Mouse (Mus musculus) skeletal muscle tissue, adult 2 months (tissue): ENCODE data around the gene Bpifa3.
"Not testable (repeated sequence)": the region's sequence is repeated elsewhere in the genome, so short reads cannot be mapped to it uniquely, and the experiment has no call there.

Experiments
- DNase-seq: peaks from one replicate; pipeline ENCODE4 v3.0.0-alpha.2; 2012; ENCODE audit warnings: low read depth, low spot score

Bpifa3 gene

DNA sequence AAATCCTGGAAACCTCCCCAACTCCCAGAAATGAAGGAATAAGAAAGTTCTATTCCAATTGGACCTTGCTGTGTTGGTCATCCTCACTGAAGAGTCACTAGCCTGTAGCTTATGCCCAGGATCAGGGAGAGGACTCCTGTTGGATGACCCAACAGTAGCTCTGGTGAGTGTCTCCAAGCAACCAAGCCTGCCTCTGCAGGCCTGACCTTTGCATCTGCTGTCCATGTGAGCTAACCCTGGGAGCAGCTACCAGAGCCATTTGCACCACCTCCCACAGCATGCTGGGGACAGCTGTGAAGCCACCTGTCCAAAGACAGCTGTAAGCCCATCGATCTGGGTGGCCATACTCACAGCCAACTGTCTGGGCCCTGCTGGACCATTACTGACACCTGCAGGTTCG is at the start of gene Bpifa3:
TSS of gene Bpifa3 (plus strand) at position 217 of the 400 bp plus-strand sequence.
- DNase-seq: no peak

DNA sequence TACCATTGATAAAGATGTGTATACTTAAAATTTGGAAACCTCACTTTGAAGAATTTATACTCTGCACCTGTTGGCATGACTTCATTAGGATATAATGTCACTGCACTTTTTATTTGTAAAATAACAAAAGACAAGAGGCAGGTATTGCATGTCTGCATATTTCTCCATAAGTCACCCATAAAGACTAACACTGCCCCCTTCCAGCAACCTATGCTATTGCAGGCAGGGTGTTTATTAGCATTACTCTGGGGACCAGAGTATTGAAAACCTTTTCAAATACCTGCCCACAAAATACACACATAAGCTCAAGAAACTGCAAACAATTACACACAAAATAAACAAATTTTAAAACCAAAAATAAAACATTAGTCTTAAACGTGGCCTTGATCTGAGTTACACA is 32.4 kb upstream of the Bpifa3 start:
- no peak for DNase-seq

DNA sequence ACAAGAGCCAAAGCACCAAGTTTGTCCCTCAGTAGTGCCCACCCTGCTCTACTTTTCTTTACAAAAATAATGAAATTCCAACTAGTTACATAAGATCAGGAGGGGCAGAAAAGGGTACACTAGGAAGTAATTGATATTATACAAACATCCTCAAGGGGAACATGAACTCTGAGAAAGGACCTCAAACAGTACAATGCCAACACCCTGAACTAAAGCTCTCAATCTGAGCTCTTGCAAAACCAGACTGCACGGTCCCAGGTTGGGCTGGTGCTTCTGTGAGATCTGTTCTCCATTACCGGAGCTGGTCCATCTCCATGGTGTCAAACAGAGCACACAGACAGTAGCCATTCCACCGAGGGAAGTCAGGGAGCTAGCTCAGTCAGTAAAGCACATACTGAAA is 12.8 kb upstream of the Bpifa3 start:
- DNase-seq: no peak

DNA sequence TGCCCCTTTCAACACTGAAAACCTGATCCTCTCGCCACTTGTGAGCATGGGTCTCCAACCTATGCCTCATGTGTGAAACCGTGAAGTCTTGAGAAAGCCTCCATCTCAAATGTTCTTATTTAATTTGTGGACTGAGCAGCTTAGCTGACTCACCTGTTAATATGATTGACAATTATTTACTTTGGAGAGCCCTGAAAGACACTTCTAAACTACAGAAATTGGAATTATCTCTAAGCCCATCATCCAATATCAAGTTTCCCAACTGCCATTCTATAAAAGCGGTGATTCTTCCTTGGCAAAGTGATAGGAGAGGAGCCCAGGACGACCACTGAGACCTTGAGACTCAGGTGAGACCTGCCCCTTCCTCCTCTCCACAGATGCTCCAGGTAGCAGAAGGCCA is 12.4 kb downstream of the Bpifa3 start, which contains the start of gene Bpifa1:
TSS of gene Bpifa1 (plus strand) at position 301 of the 400 bp plus-strand sequence.
- no peak for DNase-seq

GRCm38 (mm10) chr2:154143735-154144134 is 13.6 kb downstream of the Bpifa3 start:
- DNase-seq: no peak

- DNase-seq: no peak
Observed at GRCm38 (mm10) chr2:154147496-154147895, 17.4 kb downstream of the Bpifa3 start.

GRCm38 (mm10) chr2:154158433-154158832 is 28.3 kb downstream of the Bpifa3 start:
- DNase-seq: no peak

DNA sequence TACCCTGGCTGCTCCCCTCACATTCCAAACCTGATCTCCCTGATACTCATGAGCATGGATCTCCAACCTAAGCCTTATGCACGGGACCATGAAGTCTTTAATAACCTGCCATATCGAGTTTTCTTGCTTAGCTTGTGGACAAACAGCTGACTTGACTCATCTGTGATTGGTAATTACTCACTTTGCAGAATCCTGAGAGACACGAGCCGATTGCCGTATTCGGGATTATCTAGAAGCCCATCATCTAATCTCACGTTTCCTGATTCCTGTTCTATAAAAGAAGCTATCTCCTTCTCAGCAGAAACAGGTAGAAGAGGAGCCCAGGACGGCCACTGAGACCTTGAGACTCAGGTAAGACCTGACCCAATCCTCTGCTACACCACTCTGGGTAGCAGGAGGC is 32.2 kb downstream of the Bpifa3 start, which contains the start of gene Bpifa5:
TSS of gene Bpifa5 (plus strand) at position 301 of the 400 bp plus-strand sequence.
- DNase-seq: no peak

DNA sequence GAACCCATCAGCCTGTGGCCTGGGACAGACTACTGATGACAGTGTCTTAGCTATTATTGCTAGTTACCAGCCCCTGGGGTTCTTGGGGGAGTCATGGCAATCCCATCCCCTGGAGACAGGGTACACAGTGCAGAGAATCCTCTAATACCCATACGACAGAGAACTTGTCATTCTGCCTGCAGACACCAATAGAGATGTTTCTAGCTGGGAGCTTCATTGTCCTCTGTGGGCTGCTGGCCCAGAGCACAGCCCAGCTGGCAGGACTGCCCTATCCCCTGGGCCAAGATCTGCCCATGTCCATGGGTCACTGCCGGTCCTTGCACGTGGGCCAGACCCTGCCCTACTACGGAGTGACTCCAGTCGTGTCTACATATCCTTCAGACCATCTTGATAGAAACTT is 33.2 kb downstream of the Bpifa3 start:
- no peak for DNase-seq

GRCm38 (mm10) chr2:154169172-154169571 is 39.0 kb downstream of the Bpifa3 start:
- no peak for DNase-seq

DNA sequence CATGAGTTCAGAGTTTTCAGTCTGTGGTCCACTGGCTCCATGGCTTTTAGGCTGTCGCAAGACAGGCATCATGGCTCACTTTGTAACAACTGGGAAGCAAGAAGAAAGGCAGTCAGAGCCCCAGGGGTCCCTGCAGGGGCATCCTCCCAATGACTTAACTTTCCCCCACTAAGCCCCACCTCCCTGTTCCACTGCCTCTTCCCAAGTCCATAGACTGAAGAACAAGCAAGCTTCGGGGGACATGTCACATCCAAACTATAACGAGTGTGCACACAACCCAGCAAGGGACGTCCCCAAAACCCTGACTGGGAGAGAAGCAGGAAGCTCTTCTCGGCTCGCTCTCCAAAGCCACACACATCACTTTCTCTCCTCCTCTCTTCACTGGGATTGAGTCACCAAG is 41.5 kb downstream of the Bpifa3 start:
- DNase-seq: no peak

DNA sequence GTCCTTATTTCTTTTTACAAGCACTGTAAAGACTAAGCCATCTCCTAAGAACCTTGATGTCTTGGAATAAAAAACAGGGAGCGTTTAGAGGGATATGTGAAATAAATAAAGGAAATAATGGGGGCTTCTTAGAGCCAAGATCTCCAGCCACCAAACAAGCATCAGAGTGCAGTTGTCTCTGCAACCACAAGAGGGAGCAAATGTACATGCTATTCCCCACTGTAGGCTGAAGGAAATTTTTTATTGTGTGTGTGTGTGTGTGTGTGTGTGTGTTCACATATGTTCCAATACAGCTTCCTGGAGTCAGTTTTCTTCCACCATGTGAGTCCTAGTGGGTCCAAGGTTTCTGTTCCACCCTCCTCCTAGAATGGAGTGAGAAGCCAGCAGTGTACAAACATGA is 43.2 kb downstream of the Bpifa3 start:
- DNase-seq: no peak

DNA sequence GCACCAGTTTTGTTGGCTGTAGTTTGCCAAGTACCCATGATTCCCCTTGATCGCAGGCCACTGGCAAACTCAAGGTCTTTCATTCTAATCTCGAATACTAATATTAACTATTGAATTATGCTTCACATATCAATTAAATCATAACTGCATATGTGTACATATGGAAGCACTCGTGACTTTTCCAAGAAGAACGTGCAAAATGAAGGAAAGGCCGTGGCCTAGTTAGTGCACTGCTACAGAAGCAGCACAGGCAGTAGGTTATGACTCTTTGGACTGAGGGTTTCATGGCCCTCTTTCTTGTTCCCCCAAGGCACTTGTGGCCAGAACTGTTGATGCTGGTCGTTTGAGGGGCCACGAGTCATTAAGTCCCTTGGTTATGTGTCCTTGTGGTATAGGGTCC is 51.8 kb downstream of the Bpifa3 start:
- DNase-seq: not testable (repeated sequence)

DNA sequence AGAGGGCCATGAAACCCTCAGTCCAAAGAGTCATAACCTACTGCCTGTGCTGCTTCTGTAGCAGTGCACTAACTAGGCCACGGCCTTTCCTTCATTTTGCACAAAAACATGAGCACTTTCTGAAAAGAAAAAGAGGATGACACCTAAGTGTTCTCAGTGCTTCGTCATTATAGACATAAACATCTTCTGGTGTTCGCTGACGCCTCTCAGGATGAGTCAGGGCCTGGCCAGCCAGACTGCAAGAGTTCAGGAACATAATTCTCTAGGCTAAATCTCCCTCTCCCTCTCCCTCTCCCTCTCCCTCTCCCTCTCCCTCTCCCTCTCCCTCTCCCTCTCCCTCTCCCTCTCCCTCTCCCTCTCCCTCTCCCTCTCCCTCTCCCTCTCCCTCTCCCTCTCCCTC is 52.9 kb downstream of the Bpifa3 start:
- DNase-seq: not testable (repeated sequence)

DNA sequence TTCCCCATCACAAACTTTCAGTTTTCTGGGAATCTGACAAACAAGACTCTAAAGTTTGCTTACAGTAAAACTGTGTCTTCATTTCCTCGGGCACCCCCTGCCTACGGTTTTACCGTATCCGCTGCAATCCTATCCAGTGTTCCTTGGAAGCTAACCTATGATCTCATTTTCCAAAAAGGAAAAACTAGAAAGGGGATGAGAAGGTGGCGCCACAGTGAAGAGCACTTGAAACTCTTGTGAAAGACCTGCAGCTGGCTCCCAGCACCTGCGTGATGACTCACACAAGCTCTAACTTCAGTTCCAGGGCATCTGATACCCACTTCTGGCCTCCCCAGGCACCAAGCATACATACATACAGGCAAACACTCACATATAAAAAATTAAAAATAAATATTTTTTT is 55.2 kb downstream of the Bpifa3 start:
- no peak for DNase-seq

DNA sequence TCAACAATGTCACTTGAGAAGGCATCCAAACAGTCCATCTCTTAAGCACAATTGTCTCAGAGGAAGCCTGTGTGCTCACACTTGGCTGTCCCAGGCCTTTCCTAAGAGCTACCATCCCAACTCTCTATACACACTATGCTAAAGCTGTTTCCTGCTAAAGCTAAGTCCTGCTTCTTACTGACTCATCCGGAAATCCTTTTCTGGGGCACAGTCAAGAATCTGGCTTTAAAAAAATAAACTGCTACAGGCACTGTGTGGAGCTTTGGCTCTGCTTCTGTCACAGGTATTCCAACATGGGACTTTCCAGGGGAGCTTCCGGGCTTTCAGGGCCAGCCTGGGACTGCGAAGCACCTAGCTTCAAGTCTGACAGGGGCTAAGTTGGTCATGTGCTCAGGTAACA is 55.6 kb downstream of the Bpifa3 start:
- DNase-seq: no peak

- no peak for DNase-seq
Observed at GRCm38 (mm10) chr2:154187468-154187867, 57.3 kb downstream of the Bpifa3 start.
